ENCODE assay signal across 19 mouse cellular contexts in the genomic region with DNA sequence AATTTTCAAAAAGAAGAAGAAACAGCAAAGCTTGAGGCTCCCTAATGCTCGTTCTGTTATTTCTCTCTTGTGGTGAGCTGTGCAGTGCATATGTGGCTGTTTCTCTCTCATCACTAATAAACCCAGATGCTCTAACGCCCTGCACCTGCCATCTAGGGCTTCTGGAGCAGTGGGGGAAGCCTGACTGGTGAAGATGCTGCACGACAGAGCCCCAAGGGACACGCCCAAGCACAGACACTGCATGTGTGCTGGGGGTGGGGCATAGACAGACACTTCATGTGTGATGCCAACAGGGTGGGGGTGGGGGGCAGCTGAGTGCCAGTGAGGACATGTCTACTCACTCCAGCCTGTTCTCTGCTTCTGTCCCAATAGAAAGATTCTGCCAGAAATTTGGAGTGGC. TPM values are rescaled to one million over a fixed set of nuclear protein-coding genes. Genes with fewer than 3 reads are reported as not detected.
DNase-seq lines count a peak whose midpoint lies in the region; ATAC-seq and TF ChIP-seq lines count a peak whose summit lies in the region.
"Had no signal": no experiment of that assay in that cellular context is flagged by ENCODE, and none has a peak within 500 bp of the region (broad histone marks: within the 10 kb centered on the region; RNA-seq: fewer than 3 reads in every experiment).

No protein-coding gene starts in this region.

- H3K4me3 ChIP-seq in liver, postnatal 0 days (ENCODE audit: low read depth, low read length), result no peak overlapping the region
- no peak overlapping the region for H3K4me3 ChIP-seq in liver, embryonic 11.5 days (ENCODE audit: low read depth, low read length)
- no peak overlapping the region for H3K4me3 ChIP-seq in CH12.LX (replicated peaks in 1 of 3; ENCODE audit: low read depth in 2 of 3, low read length in 2 of 3, poor library complexity in 1 of 3)
- no peak overlapping the region for H3K4me3 ChIP-seq in layer of hippocampus, adult 2 months
- H3K4me3 ChIP-seq: embryonic facial prominence, embryonic 13.5 days; forebrain, embryonic 13.5 days; heart, adult 2 months; heart, embryonic 12.5 days; hindbrain, embryonic 10.5 days had no signal

- H3K9ac ChIP-seq in liver, postnatal 0 days (replicated peaks), result no peak overlapping the region
- no peak overlapping the region for H3K9ac ChIP-seq in liver, embryonic 11.5 days (ENCODE audit: low read depth, low read length)
- no peak overlapping the region for H3K9ac ChIP-seq in CH12.LX (ENCODE audit: insufficient read depth, low read depth)
- H3K9ac ChIP-seq: embryonic facial prominence, embryonic 13.5 days; forebrain, embryonic 13.5 days; forebrain, postnatal 0 days; heart, embryonic 12.5 days; hindbrain, embryonic 14.5 days had no signal

- TF ChIP-seq RAD21 in CH12.LX (IDR thresholded peaks at IDR 0.05; ENCODE audit: low read depth, low read length), result no peak

- peaks cover 98% of the 10 kb centered on the region for H3K36me3 ChIP-seq in liver, postnatal 0 days (replicated peaks; ENCODE audit: insufficient read depth, low read length)
- peaks cover 11% of the 10 kb centered on the region for H3K36me3 ChIP-seq in liver, embryonic 11.5 days (ENCODE audit: control insufficient read depth, insufficient read depth, low read length)
- peaks cover 81 to 84% of the 10 kb centered on the region in 2 experiments for H3K36me3 ChIP-seq in CH12.LX (replicated peaks in 1 of 2; ENCODE audit: control insufficient read depth in 1 of 2, insufficient read depth in 1 of 2, low read length in 1 of 2)
- H3K36me3 ChIP-seq: hindbrain, embryonic 10.5 days had no signal

- H3K9me3 ChIP-seq in liver, postnatal 0 days (ENCODE audit: low read length), result no peaks in the 10 kb centered on the region
- no peaks in the 10 kb centered on the region for H3K9me3 ChIP-seq in liver, embryonic 11.5 days (ENCODE audit: control insufficient read depth, low read length)
- peaks cover 5% of the 10 kb centered on the region for H3K9me3 ChIP-seq in CH12.LX (replicated peaks; ENCODE audit: low read length)
- H3K9me3 ChIP-seq: embryonic facial prominence, embryonic 13.5 days; forebrain, embryonic 13.5 days; heart, embryonic 12.5 days; hindbrain, embryonic 10.5 days had no signal

- no peak for TF ChIP-seq POLR2A in CH12.LX (IDR thresholded peaks at IDR 0.05; ENCODE audit: low read depth, low read length)

- H3K4me1 ChIP-seq in liver, postnatal 0 days (ENCODE audit: insufficient read depth), result no peaks in the 10 kb centered on the region
- H3K4me1 ChIP-seq in liver, embryonic 11.5 days (replicated peaks; ENCODE audit: control insufficient read depth, insufficient read depth, low read length), result no peaks in the 10 kb centered on the region
- H3K4me1 ChIP-seq in CH12.LX (ENCODE audit: control insufficient read depth in 1 of 2, insufficient read depth in 2 of 2), result peaks cover 17 to 39% of the 10 kb centered on the region in 2 experiments
- H3K4me1 ChIP-seq: embryonic facial prominence, embryonic 13.5 days; forebrain, embryonic 13.5 days; heart, embryonic 12.5 days; hindbrain, embryonic 10.5 days had no signal

- ATAC-seq in liver, postnatal 0 days, result no peak
- ATAC-seq in liver, embryonic 11.5 days (replicated peaks; ENCODE audit: low FRiP score), result no peak
- ATAC-seq: forebrain, embryonic 13.5 days; forebrain, postnatal 0 days had no signal

- no peak overlapping the region for H3K27ac ChIP-seq in liver, postnatal 0 days (ENCODE audit: low read depth)
- H3K27ac ChIP-seq in liver, embryonic 11.5 days (ENCODE audit: low read depth, low read length), result no peak overlapping the region
- H3K27ac ChIP-seq in CH12.LX (ENCODE audit: insufficient read depth, low read depth), result no peak overlapping the region
- H3K27ac ChIP-seq in layer of hippocampus, adult 2 months, result no peak overlapping the region
- H3K27ac ChIP-seq: embryonic facial prominence, embryonic 13.5 days; forebrain, embryonic 13.5 days; heart, adult 2 months; hindbrain, embryonic 10.5 days; hindbrain, embryonic 14.5 days had no signal

- no peak overlapping the region for H3K4me2 ChIP-seq in liver, postnatal 0 days (ENCODE audit: low read depth, low read length)
- H3K4me2 ChIP-seq in liver, embryonic 11.5 days, result no peak overlapping the region
- no peak overlapping the region for H3K4me2 ChIP-seq in CH12.LX (ENCODE audit: insufficient read depth, low read depth, poor library complexity, severe bottlenecking)
- H3K4me2 ChIP-seq: embryonic facial prominence, embryonic 13.5 days; forebrain, embryonic 13.5 days; heart, embryonic 12.5 days; hindbrain, embryonic 14.5 days had no signal

- DNase-seq in liver, postnatal 0 days, result peak; percentile 32
- DNase-seq in liver, embryonic 11.5 days (ENCODE audit: low spot score), result no peak
- DNase-seq in CH12.LX (ENCODE audit: extremely low read depth), result peak; percentile 58
- peak; percentile 25 to 50 for DNase-seq in thymus, postnatal 10 days (ENCODE audit: low spot score in 2 of 2)
- DNase-seq in thymus, postnatal 4 days, result peak; percentile 57
- no peak for DNase-seq in adrenal gland, adult 8-10 months
- no peak for DNase-seq in layer of hippocampus, adult 2 months (ENCODE audit: low spot score in 2 of 2)
- DNase-seq: adrenal gland, postnatal 14 days; cerebellum, adult 11-12 months; cerebellum, adult 9-10 months; cerebellum, postnatal 25 days; forebrain, postnatal 0 days; gastrocnemius, postnatal 14 days; heart, adult 2 months had no signal

- in situ Hi-C loops in CH12.LX (cut with MboI; ENCODE audit: low pct_ligation_motif_present, low pct_unique_long_range_greater_than_20kb, low sequenced_read_pairs), result no loop called here

- H3K27me3 ChIP-seq in liver, postnatal 0 days (ENCODE audit: insufficient read depth, low read length), result no peaks in the 10 kb centered on the region
- no peaks in the 10 kb centered on the region for H3K27me3 ChIP-seq in liver, embryonic 11.5 days (replicated peaks; ENCODE audit: control insufficient read depth, insufficient read depth, low read length)
- H3K27me3 ChIP-seq in CH12.LX (replicated peaks), result peaks cover 13% of the 10 kb centered on the region
- H3K27me3 ChIP-seq: embryonic facial prominence, embryonic 13.5 days; forebrain, embryonic 13.5 days; heart, embryonic 12.5 days had no signal

- 72% methylated on average over 4 of the region's 4 CpGs for WGBS in liver, postnatal 0 days (ENCODE audit: insufficient replicate concordance)
- 68% methylated on average over 4 of the region's 4 CpGs for WGBS in liver, embryonic 11.5 days

- TF ChIP-seq CTCF in liver, postnatal 0 days (IDR thresholded peaks at IDR 0.05; ENCODE audit: low read depth), result no peak
- no peak for TF ChIP-seq CTCF in CH12.LX (conservative IDR thresholded peaks at IDR 0.05 in 1 of 2, IDR thresholded peaks at IDR 0.05 in 1 of 2; ENCODE audit: low read depth in 2 of 2, low read length in 2 of 2)
- no peak for TF ChIP-seq CTCF in layer of hippocampus, adult 2 months (conservative IDR thresholded peaks at IDR 0.05)

- no peak for TF ChIP-seq EP300 in liver, postnatal 0 days (IDR thresholded peaks at IDR 0.05; ENCODE audit: low read depth)
- no peak for TF ChIP-seq EP300 in CH12.LX (IDR thresholded peaks at IDR 0.05; ENCODE audit: low read length)

- no peaks in the 10 kb centered on the region for H3K79me2 ChIP-seq in CH12.LX (replicated peaks; ENCODE audit: control insufficient read depth, extremely low read depth, insufficient read depth, poor library complexity, severe bottlenecking)

- dilution Hi-C loops in CH12.LX (cut with MboI; ENCODE audit: extremely low pct_ligation_motif_present, extremely low pct_unique_long_range_greater_than_20kb, low sequenced_read_pairs), result no loop called here

TF ChIP-seq in CH12.LX, 34 proteins besides CTCF, POLR2A, EP300 and RAD21:
- TF ChIP-seq MAFK (IDR thresholded peaks at IDR 0.05; ENCODE audit: insufficient replicate concordance, low read length) (no peak), ZKSCAN1 (IDR thresholded peaks at IDR 0.05; ENCODE audit: borderline replicate concordance, low read depth, low read length) (no peak), ZMIZ1 (IDR thresholded peaks at IDR 0.05; ENCODE audit: low read depth, low read length) (no peak), HCFC1 (IDR thresholded peaks at IDR 0.05; ENCODE audit: low read depth, low read length) (no peak), TBP (conservative IDR thresholded peaks at IDR 0.05; ENCODE audit: low read depth, low read length) (no peak), SMC3 (IDR thresholded peaks at IDR 0.05; ENCODE audit: low read depth, low read length) (no peak), MEF2A (IDR thresholded peaks at IDR 0.05; ENCODE audit: borderline replicate concordance, low read depth, low read length) (no peak), MYC (IDR thresholded peaks at IDR 0.05; ENCODE audit: low read depth, low read length) (no peak), GABPA (IDR thresholded peaks at IDR 0.05; ENCODE audit: insufficient replicate concordance, low read depth, low read length) (no peak), NRF1 (IDR thresholded peaks at IDR 0.05; ENCODE audit: low read depth, low read length) (no peak), IRF4 (IDR thresholded peaks at IDR 0.05; ENCODE audit: low read depth, low read length) (no peak), MAX (IDR thresholded peaks at IDR 0.05; ENCODE audit: low read length) (no peak), UBTF (IDR thresholded peaks at IDR 0.05; ENCODE audit: low read depth, low read length) (no peak), JUN (IDR thresholded peaks at IDR 0.05; ENCODE audit: insufficient read depth, low read depth, low read length) (no peak), ETS1 (conservative IDR thresholded peaks at IDR 0.05; ENCODE audit: low read depth, low read length) (no peak), E2F4 (IDR thresholded peaks at IDR 0.05; ENCODE audit: insufficient replicate concordance, low read depth, low read length) (no peak)

RNA-seq across cellular contexts. Expression of a gene that starts 41.4 kb away (rescaled TPM):
- 6.6 and 7.4 TPM in 2 replicates for polyA plus RNA-seq in liver, postnatal 0 days (2015; fragmentation: Nextera tagmentation; extraction: Ambion mirVana)
- 7.6 and 8.0 TPM in 2 replicates for polyA plus RNA-seq in liver, embryonic 11.5 days (2014; fragmentation: Nextera tagmentation; extraction: Ambion mirVana)
- total RNA-seq in CH12.LX (2012; rRNA removed) (12.4 and 23.2 TPM in 2 replicates), CH12.LX (2014; rRNA removed) (3.6 and 4.2 TPM in 2 replicates)
- polyA plus RNA-seq in CH12.LX (2012; ENCODE audit: insufficient read length, low read depth), result 8.2 and 11.2 TPM in 2 replicates
- total RNA-seq in adrenal gland, adult 8-10 months (2022), result 10 to 100 TPM; 28.2 to 41.6 (median 36.2) TPM
- total RNA-seq in layer of hippocampus, adult 2 months (2021), result 1 to 10 TPM; 3.1 to 4.1 TPM

RNA-seq across cellular contexts. Expression of a gene that starts 56.8 kb away (rescaled TPM):
- polyA plus RNA-seq in liver, postnatal 0 days (2015; fragmentation: Nextera tagmentation; extraction: Ambion mirVana), result 5.2 and 6.4 TPM in 2 replicates
- polyA plus RNA-seq in liver, embryonic 11.5 days (2014; fragmentation: Nextera tagmentation; extraction: Ambion mirVana), result 13.2 and 14.2 TPM in 2 replicates
- total RNA-seq in CH12.LX (2012; rRNA removed) (13.3 and 18.5 TPM in 2 replicates), CH12.LX (2014; rRNA removed) (13.0 and 13.5 TPM in 2 replicates)
- 12.0 and 13.3 TPM in 2 replicates for polyA plus RNA-seq in CH12.LX (2012; ENCODE audit: insufficient read length, low read depth)
- 10 to 100 TPM; 23.8 to 31.3 (median 29.2) TPM for total RNA-seq in adrenal gland, adult 8-10 months (2022)
- 10 to 100 TPM; 35.8 to 35.9 TPM for total RNA-seq in layer of hippocampus, adult 2 months (2021)

Comparison
In these comparisons a context has a peak if more than half of its experiments do, and no peak if none do; other contexts are left out.
1. DNase-seq: peak in liver, postnatal 0 days (single experiment), CH12.LX (single experiment), thymus, postnatal 10 days (2 of 2) and thymus, postnatal 4 days (single experiment); none in liver, embryonic 11.5 days (single experiment), adrenal gland, adult 8-10 months (single experiment) and layer of hippocampus, adult 2 months (0 of 2).